Mouse (Mus musculus) urinary bladder, postnatal 4 days (tissue): ENCODE data around the gene Asic1.
A peak's percentile ranks its signal among the peaks of the same experiment; 100 is the strongest.

Experiments used
- DNase-seq, 2 experiments: peaks; one replicate each; pipeline ENCODE4 v3.0.0; 2021 to 2022; ENCODE audit warnings: low spot score in 2 of 2

Gene Asic1

DNA sequence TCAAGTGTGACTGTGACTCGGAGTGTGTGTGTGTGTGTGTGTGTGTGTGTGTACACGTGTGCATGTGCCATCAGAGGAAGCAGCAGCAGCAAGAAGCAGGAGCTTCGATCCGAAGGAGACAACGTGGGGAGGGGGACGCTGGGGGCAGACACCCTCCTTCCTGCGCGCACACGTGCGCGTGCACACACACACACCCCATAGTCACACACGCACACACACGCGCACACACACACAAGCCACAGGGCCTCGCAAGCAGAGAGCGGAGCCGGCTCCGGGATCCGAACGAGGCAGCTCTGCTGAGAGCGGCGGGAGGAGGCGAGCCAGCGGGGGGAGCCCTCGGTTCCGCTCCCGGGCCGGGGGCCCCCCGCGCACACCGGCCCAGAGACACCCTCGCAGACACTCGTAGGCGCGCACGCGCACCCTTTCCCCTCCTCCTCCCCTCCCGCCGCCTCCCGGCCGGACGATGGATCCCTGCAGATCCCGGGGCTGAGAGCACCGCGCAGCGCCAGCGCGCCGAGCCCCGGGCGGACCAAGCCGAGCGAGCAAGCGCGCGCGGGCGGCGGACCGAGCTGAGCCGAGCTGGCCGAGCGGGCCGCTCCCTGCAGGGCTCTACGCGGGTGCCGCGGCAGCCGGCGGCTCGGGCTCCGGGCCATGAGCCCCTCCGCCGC lies at the start of gene Asic1:
Gene Asic1 (plus strand): TSS at position 215 of the 668 bp plus-strand sequence.
- peak; percentile 63 to 67 for DNase-seq

DNA sequence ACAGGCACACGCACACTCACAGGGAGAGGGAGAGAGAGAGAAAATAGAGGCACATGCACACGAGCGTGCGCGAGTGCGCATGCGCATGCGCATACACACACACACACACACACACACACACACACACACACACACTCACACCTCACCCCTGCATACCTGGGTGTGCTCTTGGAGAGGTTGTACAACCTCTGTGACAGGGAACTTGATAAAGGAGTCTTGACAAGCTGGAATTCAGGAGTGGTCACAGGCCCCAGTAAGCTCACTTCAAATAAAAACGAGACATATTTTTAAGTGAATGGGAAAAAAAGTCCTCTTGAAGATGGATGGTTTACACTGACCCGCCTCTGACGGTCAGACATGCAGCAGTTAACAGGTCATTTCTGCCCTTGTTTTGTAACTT lies 48.1 kb upstream of the Asic1 start:
- DNase-seq = no peak

DNA sequence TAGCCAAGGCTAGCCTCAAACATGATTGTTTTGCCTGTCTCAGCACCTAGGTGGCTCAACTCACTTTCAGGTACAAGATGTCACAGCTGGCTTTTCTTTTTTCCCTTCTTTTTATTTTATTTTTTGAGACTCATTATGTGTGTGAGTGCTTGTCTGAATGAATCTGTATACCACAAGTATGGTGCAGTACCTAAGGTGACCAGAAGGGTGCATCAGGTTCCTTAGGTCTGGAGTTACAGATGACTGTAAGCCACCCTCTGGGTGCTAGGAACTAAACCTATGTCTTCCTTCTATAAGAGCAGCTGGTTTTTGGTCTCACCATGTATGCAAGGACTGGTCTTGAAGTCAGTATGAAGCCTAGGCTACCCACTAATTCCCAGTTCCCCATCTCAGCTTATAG lies 38.5 kb upstream of the Asic1 start:
- DNase-seq = no peak

DNA sequence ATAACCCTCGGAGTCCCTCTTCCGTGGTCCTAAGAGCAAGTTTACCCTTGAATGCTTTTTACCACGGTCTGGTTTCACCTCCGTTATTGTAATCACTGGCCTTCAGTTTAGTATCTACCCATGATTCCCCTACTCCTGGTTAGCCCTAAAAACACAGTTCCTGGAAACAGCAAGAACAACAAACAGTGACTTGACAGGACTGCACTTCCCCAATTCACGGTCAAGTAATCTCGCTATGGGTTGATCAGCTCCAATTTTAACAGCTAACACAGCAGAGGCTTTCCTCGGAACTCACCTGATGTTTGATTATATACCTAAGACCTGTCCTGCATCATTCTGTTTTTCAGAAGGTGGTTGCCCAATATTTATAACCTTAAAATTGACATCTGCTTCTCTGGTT lies 35.5 kb upstream of the Asic1 start:
- no peak for DNase-seq

DNA sequence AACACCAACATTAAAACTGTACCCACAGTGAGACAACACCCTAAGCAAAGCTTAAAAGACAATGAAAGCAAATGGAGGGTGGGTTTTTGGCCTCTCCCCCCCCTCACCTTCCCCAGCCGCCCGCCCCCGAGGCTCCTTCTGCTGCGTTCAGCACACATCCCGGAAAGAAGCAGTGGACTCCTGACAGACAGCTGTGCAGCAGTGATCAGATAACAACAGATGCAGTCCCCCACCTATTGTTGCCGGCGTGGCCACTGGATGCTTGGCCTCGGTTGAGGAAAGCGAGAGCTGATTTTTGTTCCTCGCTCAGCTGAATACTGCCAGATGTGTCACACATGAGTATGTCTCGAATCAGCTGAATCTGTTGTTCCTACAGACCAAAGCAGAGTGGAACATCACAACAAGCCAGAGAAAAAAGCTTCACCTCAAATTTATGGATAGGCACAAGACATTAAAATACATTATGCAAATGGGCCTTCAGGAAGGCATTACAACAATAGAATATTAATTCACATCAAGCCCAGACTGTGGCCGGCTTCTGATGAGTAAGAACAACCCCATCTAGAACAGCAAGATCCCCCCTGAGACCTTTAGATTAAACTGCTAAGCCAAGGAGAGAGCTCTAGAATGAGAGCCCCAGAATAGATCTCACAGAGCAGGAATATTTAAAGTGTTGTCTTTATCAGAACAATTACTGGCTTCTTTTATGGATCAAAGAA lies 32.6 kb upstream of the Asic1 start:
- no peak for DNase-seq

DNA sequence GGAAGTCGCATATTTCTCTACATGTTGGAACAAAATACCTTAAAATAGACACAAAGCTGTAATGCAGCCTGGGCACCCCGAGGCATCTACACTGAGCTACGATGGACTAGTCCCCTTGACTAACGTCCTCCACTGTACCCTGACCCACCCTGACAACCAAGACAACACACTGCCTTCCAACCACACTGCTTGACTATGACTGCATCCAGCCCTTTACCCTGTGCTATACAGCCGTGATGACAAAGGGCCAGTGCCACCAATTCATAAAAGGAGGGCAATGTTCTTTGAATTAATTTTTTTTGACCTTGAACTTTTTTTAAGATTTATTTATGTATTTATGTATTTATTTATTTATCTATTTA lies 32.1 kb upstream of the Asic1 start:
- DNase-seq = no peak

DNA sequence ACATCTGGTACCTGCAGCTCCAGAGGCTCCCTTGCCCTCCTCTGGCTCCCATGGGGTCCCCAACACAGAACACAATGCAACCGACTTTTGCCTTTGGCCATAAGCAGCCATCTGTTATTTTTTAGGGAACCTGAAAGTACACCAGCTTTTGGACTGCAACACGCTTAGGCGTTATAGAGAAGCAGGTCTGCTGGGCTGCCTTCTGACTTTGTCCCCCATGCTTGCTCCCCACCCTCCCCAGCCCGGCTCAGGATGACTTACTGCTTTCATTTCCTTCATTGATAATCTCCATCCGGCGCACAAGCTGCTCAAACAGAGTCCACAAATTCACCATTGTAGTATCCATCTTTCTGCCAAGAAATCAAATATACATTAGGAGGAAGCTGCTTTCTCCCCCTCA lies 27.5 kb upstream of the Asic1 start:
- no peak for DNase-seq

DNA sequence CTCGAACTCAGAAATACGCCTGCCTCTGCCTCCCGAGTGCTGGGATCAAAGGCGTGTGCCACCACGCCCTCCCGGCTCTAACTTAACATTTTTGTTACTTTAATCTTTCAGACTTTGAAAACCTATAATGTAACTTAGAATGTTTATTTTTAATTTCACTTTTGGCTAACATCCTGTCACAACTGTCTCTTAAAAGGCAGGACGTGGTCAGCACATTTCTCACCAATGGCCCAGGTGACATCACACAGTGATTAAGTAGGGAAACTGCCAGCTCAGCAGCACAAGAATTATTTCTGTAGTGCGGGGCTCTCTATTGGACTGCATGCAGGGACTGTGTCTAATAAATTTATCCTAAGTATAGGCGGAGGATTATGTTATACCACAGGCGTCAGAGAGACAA lies 26.3 kb upstream of the Asic1 start:
- no peak for DNase-seq

DNA sequence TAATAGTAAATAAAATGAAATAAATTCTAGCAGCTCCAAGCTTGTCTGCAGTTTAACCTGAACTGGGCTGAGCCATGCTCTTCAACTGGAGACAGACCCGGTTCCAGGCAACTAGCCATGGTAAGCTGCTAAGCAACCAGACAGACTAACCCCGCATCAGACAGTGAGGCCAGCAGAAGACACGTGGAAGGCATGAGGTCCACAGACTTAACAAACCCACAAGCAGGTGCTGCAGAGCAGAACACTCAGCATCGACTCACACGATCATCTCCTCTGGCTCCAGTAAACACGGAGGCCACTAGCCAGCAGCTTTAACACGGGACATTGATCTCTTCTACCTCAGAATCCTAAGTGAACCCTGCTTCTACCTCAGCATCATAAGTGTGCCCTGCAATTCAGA lies 25.4 kb upstream of the Asic1 start:
- no peak for DNase-seq

DNA sequence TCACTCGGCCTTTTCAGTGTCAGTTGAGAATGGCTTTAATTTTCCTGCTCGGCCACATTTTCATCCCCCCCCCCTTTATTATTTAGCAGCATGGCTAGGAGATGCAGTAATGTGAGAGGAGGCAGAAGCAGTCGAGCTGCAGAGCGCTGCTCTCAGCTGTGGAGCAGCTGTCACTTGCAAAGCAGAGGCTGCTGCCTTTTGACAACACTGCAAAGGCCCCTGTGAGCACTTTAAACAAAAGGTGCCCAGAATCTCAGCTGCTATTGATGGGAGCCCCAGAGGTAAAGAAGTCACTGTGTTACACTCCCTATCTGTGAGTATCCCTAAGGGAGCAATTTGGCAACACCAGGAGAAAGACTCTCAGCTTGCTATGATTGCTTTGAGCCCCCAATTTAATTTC lies 21.8 kb upstream of the Asic1 start:
- DNase-seq = no peak

DNA sequence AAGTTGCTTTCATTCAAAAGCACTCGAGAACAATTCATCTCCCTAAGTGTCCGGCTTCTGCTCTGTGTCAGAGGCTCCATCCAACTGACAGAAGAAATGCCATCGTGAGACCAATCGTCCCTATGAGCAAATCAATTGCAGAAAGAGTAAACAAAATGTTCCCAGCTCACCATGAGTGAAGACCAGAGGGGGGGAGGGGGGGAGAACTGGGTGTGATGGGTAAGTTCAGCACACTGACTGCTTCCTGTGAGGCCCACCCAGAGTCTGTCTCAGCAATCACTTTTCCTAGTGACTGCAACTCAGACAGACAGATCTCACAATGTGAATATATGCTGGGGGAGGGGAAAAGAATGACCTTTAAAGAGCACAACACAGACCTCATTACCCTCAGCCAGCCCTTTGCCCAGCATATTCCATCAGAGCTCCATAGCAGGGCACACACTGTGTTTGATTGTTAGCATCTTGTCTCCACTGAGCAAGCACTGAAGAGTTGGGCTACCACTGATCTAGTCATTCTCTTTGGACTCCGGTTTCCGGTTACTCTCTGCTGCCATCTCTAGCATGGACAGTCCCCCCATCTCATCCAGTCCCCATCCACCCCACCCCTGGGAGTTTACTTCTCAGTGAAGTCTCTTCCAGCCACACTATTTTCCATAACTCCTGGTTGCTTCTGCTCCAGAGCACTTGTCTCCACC lies 21.0 kb upstream of the Asic1 start:
- DNase-seq = no peak

DNA sequence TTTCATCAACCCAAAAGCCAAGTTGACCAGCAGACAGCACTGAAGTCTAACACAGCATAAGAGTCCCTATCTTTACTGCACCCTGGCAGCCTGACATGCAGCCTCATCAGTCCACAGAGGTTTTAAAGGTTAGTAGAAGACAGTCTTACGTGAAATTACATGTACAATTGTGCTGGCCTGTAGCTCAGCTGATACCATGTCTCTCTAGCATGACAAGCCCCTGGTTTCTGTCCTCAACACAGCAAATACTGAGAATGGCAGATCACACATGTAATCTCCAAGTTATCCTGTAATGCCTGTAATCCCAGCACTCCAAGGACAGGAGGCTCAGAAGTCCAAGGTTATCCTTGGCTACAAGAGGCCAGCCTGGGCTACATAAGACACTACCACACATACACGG lies 19.9 kb upstream of the Asic1 start:
- DNase-seq = no peak

DNA sequence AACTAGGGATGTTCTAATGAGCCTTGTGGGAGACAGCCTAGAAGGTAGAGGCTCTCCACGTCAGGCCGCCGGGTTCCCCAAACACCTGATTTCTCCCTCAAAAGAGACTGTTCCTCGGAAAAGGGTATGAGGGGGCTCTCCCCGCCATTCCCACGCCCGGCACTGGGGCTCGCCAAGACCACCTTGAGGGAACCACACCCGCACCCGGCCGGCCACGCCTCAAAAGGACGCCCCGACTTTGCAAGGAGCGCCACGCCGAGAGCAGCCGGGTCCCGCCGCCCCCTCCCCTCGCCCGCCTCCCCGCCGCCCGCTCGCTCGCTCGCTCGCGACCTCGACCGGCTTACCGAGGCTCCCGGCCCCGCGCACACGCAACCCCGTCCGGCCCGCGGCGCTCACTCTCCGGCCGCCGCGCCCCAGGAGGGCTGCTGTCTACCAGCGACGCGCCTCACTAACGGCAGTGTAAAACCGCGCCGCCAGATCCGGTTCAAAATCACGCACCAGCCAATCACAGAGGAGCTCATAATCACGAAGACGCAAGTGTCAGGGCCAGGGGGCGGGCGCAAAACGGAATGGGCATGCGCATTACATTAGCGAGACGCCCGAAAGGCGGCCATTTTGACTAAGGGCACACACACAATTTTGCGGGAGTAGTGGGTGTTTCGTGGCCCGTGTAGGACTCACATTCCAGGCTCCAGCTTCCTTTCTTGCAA lies 18.9 kb upstream of the Asic1 start, which contains the start of gene Racgap1:
Gene Racgap1 (minus strand): TSS at position 494 of the 710 bp plus-strand sequence.
- peak; percentile 92 to 96 for DNase-seq

DNA sequence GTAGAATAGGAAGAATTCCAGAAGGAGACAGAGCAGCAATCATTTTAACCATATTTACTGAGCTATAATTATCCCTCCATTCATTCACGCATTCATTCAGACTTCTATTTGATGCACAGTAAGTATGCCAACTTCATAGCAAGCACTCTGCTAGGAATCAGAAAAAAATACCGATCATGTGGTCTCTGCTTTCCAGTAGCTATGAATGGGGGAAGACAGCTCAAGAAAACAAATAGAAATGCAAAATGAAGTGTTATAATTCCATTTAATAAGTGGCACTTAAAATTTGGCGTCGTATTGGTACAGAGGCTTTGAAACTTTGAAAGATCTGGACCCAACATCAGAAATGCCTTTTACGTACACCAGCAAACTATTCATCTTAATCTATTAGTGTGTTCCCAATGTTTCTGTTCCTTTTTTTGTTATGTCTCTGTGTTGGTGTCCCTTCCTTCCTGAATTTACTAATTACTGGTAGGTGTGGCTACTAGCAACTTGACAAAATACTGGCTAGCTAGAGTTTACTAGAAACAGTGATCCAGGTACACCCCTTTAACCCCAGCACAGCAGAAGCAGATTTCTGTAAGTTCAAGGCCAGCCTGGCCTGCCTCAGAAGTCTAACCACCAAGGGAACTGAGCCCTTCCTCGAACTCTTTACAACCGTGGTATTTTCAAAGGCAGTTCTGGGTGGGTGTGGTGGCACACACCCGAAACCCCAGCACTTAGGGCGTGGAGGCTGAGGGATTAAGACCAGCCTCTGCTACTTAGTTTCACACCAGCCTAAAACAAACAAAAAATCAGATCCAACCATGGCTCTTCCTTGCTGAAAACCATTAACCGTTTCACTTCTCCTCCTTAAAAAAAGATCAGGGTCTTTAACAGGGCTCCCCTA lies 17.9 kb upstream of the Asic1 start:
- no peak for DNase-seq

DNA sequence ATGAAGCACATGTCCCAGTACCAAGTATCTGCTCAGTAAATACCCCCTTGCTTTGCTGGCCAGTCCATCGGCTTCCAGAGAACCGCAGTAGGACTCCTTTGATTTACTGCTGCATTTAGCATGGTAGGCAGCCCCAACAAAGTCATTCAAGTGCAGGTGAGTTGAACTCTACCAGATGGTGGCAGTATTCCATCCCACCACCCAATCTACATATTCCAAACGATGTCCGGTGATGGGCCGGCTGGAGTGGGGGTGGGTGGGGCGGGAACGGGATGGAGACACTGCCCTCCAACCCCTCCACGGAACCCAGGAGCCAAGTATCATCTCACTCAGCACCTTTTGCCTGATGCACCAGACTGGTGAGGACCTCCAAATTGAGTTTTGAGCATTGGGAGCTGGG lies 16.9 kb upstream of the Asic1 start:
- DNase-seq = no peak

DNA sequence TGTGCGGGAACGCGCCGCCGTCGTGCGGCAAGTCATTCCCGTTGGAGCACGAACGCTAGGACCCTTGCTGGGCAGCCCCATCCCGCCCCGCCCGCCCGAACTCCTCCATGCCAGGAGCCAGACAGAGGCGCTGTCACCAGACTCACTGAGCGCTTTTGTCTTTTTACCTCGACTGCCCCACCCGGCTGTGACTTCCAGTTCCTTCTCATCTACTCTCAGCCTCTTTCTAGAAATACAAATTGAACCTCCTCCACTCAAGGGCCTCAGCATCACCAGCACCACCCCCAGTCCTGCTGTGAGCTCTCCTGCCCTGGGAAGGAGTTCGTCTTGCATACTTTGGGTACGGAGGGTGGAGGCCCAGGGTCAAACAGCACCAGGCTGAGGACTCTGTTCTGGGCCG lies 16.3 kb upstream of the Asic1 start:
- DNase-seq = no peak

DNA sequence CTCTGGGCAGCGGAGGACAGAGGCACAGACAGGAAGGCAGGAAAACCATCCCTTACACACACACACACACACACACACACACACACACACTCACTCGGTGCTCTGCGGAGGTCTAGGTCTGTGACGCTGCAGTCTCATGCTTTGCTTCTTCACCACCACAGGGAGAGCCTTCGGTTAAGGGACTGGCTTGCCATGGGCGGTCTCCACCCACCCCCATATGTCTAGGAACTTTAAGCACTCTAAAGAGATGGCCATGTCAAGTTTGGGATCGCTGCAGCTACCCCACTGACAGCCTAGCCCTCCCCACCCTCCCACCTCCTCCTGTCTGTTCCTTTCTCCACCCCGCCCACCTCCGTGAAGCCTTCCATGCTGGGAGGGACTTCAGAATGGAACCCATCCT lies 14.2 kb upstream of the Asic1 start:
- no peak for DNase-seq

DNA sequence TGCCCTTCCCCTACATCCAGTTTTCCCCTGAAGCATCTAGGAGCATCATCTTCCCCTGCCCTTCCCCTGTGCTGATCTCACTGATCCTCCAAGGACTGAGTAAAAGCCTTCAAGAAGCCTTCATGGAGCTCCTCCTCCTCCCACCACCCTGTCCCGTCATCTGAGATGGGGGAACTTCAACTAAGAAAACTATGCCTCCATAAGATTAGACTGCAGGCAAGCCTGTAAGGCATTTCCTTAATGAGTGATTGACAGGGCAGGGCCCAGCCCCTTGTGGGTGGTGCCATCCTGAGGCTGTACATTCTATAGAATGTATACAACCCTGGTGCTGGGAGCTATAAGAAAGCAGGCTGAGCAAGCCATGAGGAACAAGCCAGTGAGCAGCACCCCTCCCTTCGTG lies 11.7 kb upstream of the Asic1 start:
- no peak for DNase-seq

DNA sequence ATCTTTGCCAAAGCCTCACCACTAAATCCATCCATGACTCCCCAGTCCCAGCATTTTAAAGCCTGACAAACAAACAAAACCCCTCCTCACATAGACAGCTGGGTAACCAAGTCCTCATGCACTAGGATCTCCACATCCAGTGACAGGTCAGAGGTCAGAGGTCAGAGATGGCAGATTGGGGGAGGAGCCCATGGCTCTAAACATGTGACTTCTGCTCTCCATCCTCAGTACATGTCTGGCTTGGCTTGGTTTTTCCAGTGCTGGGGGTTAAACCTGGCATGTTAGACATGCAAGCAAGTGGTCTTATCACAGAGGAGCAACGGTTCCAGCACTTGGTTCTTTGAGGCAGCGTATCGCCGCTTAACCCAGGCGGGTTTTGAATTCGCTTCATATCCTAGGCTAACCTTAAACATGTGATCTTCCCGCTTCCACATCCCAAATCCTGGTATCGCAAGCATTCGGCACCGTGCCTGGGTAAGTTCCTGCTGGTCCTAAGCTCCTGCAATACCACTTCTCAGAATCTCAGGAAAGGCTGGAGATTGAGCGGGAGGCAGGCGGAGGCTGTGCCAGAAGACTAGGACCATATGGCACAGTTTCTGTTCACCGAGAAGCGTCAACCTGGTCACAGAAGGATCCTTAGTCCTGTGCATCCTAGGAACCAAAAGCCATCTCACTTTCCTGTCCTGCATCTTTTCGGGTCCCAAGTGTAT lies 8.9 kb upstream of the Asic1 start:
- no peak for DNase-seq

DNA sequence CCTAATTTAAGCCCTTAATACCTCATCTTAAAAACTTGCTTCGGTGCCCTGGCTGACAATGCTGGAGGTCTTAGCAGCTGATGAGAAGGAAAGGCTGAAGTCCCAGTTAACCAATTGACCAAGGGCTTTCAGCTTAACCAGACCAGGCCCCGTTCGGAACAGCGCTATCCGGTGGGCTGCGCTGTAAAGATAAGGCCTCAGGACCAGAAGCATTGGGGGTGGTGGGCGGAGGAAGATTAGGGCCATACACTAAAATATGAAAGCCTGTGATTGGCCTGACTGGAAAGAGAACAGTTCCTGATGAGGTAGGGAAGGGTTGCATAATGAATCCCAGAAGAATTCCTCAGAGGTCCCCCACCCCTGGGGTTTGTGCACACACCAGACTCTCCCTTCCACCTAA lies 7.8 kb upstream of the Asic1 start:
- DNase-seq = no peak
